Mouse (Mus musculus) neural tube, embryonic 10.5 days (tissue): ENCODE measurements around the gene Cxcr1.

Experiments
- DNase-seq: peaks from one replicate; pipeline ENCODE4 v3.0.0-alpha.2; 2017; ENCODE audit warnings: low spot score; ENCODE audit errors: extremely low spot score

Gene Cxcr1

GRCm38 (mm10) chr1:74194445-74194844 lies at the start of gene Cxcr1:
Gene Cxcr1 (minus strand): TSS chr1:74194631.
- no peak for DNase-seq

GRCm38 (mm10) chr1:74240832-74241231 lies 46.4 kb upstream of the Cxcr1 start:
- DNase-seq, result no peak

DNA sequence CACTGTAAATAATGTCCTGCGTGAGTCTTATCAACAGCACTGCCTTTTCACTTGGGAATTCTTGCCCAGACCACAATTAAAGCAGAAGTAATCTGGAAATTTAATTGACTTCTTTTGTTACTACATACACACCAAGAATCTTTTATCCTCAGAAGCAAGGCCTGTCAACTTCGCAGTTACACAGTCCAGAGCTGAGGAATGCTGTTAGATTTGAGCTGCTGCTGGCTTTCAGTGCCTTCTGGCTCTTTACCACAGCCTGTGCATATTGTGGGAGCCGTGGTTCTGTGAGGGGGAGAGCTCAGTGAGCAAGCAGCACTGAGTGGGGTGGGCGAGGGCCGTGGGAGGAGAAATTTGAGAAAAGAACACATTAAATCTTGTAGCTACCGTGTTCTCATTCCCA lies 45.9 kb upstream of the Cxcr1 start:
- no peak for DNase-seq

- no peak for DNase-seq
Observed at GRCm38 (mm10) chr1:74239618-74240017, 45.2 kb upstream of the Cxcr1 start.

GRCm38 (mm10) chr1:74239162-74239561 lies 44.7 kb upstream of the Cxcr1 start:
- DNase-seq, result no peak

GRCm38 (mm10) chr1:74238136-74238535 lies 43.7 kb upstream of the Cxcr1 start:
- no peak for DNase-seq

GRCm38 (mm10) chr1:74237671-74238070 lies 43.2 kb upstream of the Cxcr1 start:
- no peak for DNase-seq

DNA sequence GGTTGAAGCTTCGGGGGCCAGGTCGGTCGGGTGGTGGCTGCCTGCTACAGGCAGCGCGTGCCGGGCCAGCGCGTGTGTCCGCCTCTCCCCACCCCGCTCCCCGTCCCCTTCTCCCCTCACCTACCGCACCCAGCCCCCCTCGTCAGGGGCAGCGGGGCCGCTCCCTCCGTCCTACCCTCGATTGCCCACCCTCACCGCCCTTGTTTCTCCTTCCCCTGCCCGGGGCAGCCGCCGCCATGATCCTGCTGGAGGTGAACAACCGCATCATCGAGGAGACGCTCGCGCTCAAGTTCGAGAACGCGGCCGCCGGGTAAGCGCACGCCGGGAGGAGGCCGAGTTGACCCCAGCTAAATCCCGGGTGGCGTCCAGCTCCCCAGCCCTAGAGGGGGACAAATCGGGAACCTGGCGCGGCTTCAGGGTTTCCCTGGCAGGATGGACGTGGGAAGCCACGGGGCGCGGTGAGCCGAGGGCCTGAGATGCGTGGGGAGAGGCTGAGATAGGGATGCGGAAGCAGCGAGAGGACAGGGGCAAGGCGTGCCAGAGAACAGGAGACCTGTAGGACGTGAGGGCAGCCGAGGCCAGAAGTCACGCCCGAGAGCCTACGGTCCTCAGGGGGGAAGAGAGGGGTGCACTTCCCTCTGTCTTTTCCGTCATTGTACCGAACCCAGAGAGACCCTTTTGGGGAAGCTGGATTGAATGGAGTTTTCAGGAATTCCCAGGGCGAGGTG lies 42.3 kb upstream of the Cxcr1 start:
- peak; percentile 71 for DNase-seq

- DNase-seq, result peak; percentile 97
Observed at GRCm38 (mm10) chr1:74235938-74236589, 41.6 kb upstream of the Cxcr1 start, which contains the start of gene Arpc2. Gene Arpc2 (plus strand): TSS chr1:74236084.

DNA sequence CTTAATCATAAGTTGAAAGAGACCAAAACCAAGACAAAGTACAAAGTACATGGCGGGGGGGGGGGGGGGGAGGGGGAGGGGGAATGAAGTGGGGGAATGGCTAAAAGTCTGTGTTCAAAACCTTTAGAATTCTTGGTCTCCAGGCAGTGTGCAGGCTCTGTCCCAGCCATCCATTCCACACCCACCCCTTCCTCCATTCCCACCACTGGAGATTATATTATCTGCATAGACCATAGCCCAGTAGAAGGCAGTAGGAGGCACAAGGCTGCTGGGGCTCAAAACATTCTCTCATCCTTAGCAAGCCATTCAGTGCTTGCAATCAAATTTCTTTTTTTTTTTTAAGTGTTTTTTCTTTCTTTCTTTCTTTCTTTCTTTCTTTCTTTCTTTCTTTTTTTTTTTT lies 36.6 kb upstream of the Cxcr1 start:
- DNase-seq, result no peak

DNA sequence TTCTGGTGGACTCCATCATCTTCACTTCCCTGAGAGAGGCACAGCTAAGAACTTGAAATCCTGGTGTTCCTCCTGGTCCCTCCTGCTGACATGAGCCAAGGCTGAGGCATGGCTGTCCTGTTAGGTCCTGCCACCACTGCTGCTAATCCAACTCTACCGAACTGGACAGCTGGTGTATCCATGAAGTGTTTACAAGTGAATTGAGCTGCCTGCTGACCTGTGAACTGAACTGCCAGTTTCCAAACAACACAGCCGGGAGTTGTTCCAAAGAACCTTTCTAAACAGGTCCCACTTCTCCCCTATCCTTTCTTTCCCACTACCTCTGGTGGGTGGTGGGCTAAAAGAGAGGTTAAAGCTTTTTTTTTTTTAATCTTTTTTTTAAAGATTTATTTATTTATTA lies 35.5 kb upstream of the Cxcr1 start:
- no peak for DNase-seq

GRCm38 (mm10) chr1:74227317-74227716 lies 32.9 kb upstream of the Cxcr1 start:
- DNase-seq, result no peak

- no peak for DNase-seq
Observed at GRCm38 (mm10) chr1:74219922-74220321, 25.5 kb upstream of the Cxcr1 start.

- no peak for DNase-seq
Observed at GRCm38 (mm10) chr1:74208941-74209340, 14.5 kb upstream of the Cxcr1 start.

DNA sequence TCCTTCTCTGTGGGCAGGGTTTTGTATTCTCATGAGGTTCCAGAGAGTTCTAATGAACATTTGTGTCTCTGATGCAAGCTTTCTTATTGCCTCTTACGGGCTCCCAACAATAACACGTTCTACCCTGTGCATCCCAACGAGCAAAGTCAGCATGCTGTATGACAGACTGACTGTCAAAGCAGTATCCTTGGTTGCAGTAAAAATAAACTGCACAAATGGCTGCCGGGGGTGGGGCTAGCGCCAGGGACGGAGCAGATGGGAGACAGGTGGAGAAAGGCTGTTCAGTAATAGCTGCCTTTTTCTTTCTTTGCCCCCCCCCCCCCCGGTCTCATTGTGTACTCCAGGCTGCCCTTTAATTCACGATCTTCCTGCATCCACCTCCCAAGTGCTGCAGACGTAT lies 13.5 kb upstream of the Cxcr1 start:
- no peak for DNase-seq

GRCm38 (mm10) chr1:74206642-74207041 lies 12.2 kb upstream of the Cxcr1 start:
- DNase-seq, result no peak

DNA sequence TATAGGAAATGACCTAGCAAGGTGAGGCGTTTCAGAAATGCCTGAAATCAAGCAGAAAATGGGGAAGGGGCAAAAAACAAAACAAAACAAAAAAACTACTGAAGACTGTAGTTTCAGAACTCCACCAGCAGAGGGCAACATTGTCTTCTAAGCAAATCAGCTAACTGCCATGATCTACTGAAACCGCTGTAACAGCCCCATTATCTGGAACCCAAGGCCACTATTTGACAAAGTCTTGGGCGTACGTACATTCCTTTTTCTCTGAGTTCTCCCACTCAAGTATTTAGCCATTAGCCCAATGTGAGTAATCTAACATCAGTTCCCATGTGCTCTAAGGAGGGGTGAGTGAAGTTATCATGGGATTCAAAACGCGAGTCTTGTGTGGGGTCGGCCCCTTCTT lies 11.4 kb upstream of the Cxcr1 start:
- no peak for DNase-seq

DNA sequence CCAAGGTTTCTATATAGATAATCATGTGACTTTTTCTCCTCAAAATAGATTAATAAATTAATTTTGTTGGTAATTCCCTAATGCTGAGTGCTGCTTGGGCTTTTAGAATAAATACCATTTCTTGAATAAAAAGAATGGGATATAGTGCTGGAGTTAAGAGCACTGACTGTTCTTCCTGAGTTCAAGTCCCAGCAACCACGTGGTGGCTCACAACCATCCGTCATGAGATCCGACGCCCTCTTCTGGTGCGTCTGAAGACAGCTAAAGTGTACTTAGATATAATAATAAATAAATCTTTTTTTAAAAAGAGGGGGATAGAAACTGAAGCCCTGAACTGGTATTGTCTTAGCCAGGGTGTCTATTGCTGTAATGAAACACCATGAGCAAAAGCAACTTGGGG lies 9.0 kb upstream of the Cxcr1 start:
- no peak for DNase-seq

GRCm38 (mm10) chr1:74201048-74201844 lies 6.8 kb upstream of the Cxcr1 start:
- DNase-seq, result no peak

GRCm38 (mm10) chr1:74199046-74199445 lies 4.6 kb upstream of the Cxcr1 start:
- DNase-seq, result no peak

DNA sequence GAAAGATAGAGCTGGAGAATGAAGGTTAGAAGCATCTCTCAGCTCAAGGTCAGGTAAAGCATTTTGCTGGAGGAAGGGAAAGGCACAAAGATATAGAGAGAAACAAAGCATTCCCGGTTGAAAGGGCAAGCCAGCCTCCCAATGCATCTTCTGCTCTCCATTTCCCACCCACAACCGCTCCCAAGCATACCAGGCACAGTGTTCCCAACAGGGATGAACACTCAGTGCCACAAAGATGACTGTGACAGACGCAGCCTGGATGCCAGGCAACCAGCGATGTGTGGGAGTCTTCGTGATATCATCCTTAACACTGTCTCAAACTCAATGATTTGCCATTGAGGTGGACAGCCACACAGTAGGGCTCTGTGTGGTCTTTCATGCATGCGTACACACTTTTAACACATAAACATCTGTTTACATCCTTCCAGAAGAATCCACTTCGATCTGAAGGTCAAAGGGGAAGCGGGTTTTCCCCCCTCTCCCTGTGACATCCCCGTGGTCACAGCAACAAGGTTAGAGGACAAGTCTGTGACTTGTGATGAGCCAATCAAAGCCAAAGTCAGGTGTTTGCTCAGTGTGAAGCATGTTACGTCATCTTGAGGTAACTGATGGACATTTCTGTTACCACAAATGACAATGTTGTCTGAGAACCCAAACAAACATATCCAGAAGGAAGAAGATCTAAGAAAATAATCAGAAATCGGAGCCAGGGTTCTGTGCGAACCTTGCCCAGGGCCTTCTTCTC lies 3.5 kb upstream of the Cxcr1 start:
- DNase-seq, result no peak
